Mouse (Mus musculus) embryonic facial prominence, embryonic 14.5 days (tissue): ENCODE results near the gene Rtf2. TPM values are rescaled to one million over a fixed set of nuclear protein-coding genes. Genes with fewer than 3 reads are reported as not detected.

ENCODE experiments used
- ATAC-seq: fragments of 200-750 bp; cut with Nextera tagmentation; 2 replicates; pipeline ENCODE4 v1.8.0; 2017; ENCODE audit warnings: low read depth, moderate number of reproducible peaks, moderate TSS enrichment
- DNase-seq: peaks from one replicate; pipeline ENCODE4 v3.0.0-alpha.2; 2015; ENCODE audit warnings: low spot score
- H3K27ac ChIP-seq: fragments of 300-500 bp; sonication (generic); replicated peaks from 2 replicates; pipeline ENCODE4 v1.5.1; 2014; ENCODE audit warnings: low read depth, mild to moderate bottlenecking, low read length, moderate library complexity
- H3K27me3 ChIP-seq: fragments of 300-500 bp; sonication (generic); replicated peaks from 2 replicates; pipeline ENCODE4 v1.6.1; 2014; ENCODE audit warnings: low read length; ENCODE audit not compliant: control insufficient read depth, insufficient read depth
- H3K36me3 ChIP-seq: fragments of 300-500 bp; sonication (generic); 2 replicates; pipeline ENCODE4 v1.6.1; 2014; ENCODE audit warnings: low read length, mixed read lengths; ENCODE audit not compliant: control insufficient read depth, insufficient read depth
- H3K4me1 ChIP-seq: fragments of 300-500 bp; sonication (generic); 2 replicates; pipeline ENCODE4 v1.6.1; 2014; ENCODE audit warnings: antibody characterized with exemption, low read length; ENCODE audit not compliant: control insufficient read depth, insufficient read depth
- H3K4me2 ChIP-seq: fragments of 300-500 bp; sonication (generic); 2 replicates; pipeline ENCODE4 v1.6.1; 2014; ENCODE audit warnings: low read depth, mild to moderate bottlenecking, low read length, moderate library complexity, mixed read lengths
- H3K4me3 ChIP-seq: fragments of 300-500 bp; sonication (generic); 2 replicates; pipeline ENCODE4 v1.5.1; 2014; ENCODE audit warnings: low read depth, mild to moderate bottlenecking, low read length
- H3K9ac ChIP-seq: fragments of 300-500 bp; sonication (generic); 2 replicates; pipeline ENCODE4 v1.6.1; 2014; ENCODE audit warnings: low read depth, mild to moderate bottlenecking, low read length, moderate library complexity, mixed read lengths
- H3K9me3 ChIP-seq: fragments of 300-500 bp; sonication (generic); 2 replicates; pipeline ENCODE4 v1.6.1; 2016; ENCODE audit warnings: low read length; ENCODE audit not compliant: control insufficient read depth
- WGBS: fragments of 180-500 bp; shearing (Covaris S2); extraction: QIAGEN DNeasy Blood & Tissue Kit; methylation state at CpG from one replicate; pipeline ENCODE4 v1.1.7; 2014; 5-methylcytosine and 5-hydroxymethylcytosine counted together
- polyA plus RNA-seq: library from polyadenylated mRNA; unstranded; fragments of >200 nt; fragmentation: Nextera tagmentation; extraction: Ambion mirVana; gene quantifications from 2 replicates; pipeline ENCODE4 v1.2.1, GENCODE M21; 2014

Gene Rtf2
- polyA plus RNA-seq, 1 experiment from 2014 or later: 65.3 TPM

DNA sequence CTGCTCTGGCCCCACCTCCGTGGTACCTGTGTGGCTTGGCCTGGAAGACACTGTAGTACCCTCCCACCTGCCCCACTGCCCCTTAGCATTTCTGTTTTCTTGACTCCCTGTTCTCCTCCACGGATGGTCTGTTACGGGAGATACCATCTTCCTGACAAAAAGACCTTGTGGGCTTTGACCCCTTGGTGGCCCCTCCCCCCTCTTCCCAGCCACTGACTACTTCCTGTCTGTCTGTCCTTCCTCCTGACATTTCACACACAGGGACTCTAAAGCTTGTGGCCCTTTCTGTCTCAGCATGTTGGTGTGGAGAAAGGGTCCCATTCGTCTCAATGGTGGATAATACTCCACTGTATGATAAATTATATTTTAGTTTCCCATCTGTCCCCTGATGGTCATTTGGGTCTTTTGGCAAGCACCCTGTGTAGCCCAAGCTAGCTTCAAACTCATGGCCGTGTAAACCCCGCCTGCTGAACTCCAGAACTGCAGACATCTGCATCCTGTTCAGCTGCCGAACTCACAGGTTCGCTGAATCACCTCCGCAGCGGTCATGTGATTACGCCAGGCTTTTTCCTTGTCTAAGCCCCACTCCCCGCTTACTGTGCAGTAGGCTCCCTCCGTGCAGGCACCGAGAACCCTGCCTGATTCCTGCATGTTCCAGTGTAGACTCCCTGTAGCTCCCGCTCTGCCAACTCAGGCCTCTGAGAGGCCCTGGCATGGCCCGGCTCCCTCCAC lies 41.5 kb downstream of the Rtf2 start:
- Histone ChIP-seq H3K9me3 (no peaks in the 10 kb centered on the region), H3K9ac (no peak overlapping the region), H3K4me2 (no peak overlapping the region), H3K36me3 (no peaks in the 10 kb centered on the region), H3K4me1 (0 out of 2 replicates have a peak, but pooled peaks cover 3% of the 10 kb centered on the region), H3K27ac (no peak overlapping the region), H3K4me3 (no peak overlapping the region), H3K27me3 (no peaks in the 10 kb centered on the region)
- no peak for DNase-seq
- ATAC-seq: no peak
- WGBS: 80% methylated on average over 16 of the region's 16 CpGs

DNA sequence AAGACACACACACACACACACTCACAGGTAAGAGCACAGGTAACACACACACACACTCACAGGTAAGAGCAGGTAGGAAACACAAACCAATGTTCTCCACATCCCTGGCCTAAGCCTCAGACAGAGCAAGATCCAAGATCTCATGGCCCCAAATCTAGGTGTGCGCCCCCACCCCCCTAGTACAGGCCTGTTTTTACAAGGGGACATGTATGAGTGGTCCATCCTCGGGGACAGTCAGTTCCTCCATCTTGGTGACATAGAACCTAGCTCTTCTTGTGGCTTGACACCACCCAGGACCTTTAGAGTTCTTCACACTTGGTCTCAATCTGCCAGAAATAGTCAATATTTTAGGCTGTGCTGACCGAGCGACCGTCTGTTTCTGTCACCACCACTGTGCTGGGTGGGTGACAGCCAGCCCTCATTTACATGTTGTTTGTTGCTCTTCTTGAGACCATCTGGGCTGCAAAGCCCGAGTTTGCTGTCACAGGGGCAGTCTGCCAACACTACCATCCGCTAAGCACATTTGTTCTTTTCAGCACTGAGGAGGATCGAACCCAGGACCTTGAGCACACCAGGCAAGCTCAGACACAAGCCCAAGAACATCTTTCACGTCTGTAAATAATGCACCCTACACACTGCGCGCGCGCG lies 43.5 kb downstream of the Rtf2 start:
- WGBS: 80% methylated on average over 13 of the region's 14 CpGs
- DNase-seq (no peak), ATAC-seq (no peak)
- H3K4me1 ChIP-seq: 0 out of 2 replicates have a peak, but pooled peaks cover 3% of the 10 kb centered on the region
- H3K9me3 ChIP-seq: no peaks in the 10 kb centered on the region
- no peak overlapping the region for H3K9ac ChIP-seq
- H3K36me3 ChIP-seq: no peaks in the 10 kb centered on the region
- H3K27me3 ChIP-seq: no peaks in the 10 kb centered on the region
- H3K4me3 ChIP-seq: no peak overlapping the region
- no peak overlapping the region for H3K27ac ChIP-seq
- no peak overlapping the region for H3K4me2 ChIP-seq

DNA sequence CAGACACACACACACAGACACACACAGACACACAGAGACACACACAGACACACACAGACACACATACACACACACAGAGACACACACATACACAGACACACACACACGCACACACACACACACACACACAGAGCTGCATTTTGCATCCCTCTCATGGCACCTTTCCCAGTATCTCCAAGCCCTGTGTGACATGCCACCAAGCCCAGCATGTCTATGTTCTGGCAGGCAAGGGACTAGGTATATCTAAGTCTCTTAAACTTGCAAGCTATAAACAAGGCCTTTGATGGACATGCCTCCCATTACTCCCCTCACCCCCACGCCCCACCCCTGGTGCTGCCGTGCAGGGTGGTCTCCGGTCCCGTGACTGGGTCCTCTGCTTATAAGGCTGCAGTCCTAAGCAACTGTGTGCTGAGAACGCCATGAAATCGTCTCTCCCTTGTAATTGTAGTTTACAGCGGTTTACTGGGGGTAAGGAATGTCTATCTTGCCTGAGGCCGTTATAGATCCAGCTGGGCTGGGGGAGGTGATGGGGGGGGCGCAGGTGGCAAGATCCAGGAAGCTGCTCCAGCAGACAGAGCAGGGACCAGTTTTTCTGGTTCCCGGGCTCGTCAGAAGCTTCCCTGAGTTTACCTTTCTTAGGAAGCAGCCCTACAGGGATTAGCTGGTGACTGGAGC lies 44.5 kb downstream of the Rtf2 start:
- H3K27ac ChIP-seq: no peak overlapping the region
- 0 out of 2 replicates have a peak, but pooled peaks cover 3% of the 10 kb centered on the region for H3K4me1 ChIP-seq
- H3K9me3 ChIP-seq: no peaks in the 10 kb centered on the region
- H3K9ac ChIP-seq: no peak overlapping the region; the same call in 1 of the 2 replicates
- no peak overlapping the region for H3K4me3 ChIP-seq
- H3K4me2 ChIP-seq: no peak overlapping the region; the same call in 1 of the 2 replicates
- WGBS: 21% methylated on average over 11 of the region's 12 CpGs
- H3K36me3 ChIP-seq: no peaks in the 10 kb centered on the region
- H3K27me3 ChIP-seq: no peaks in the 10 kb centered on the region
- DNase-seq (peak; percentile 91), ATAC-seq (peak; percentile 88)

DNA sequence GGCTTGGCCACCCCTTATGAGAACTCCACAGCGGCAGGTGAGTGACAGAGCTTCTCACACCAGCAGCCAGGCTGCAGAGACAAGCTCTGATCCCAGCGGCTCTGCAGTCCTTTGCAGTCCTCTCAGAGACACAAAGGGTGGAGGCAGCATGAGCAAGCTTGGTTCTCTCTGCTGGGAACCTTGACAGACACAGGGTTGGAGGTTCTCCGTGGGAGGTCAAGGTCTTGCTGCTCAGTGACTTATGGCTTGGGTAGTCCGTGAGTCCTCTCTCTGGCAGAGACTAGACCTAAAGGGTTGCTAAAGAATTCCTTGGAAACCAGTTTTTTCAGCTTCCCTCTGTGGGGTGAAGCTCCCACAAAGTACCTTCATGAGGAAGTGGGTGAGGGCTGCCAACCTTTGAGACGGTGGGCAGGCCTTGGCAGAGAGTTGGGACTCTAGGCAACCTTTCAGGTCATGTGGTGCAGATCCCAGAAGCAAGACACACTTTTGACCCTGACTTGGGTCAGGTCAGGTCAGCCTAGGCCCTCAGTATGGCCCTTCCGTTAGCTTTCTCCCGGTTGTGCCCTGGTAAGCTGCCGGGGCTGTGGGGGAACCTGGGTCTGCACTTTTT lies 56.5 kb downstream of the Rtf2 start:
- 67% methylated on average over 8 of the region's 8 CpGs for WGBS
- H3K4me3 ChIP-seq: no peak overlapping the region
- H3K9ac ChIP-seq: no peak overlapping the region
- DNase-seq: no peak
- H3K4me1 ChIP-seq: no peaks in the 10 kb centered on the region
- no peaks in the 10 kb centered on the region for H3K36me3 ChIP-seq
- no peak for ATAC-seq
- H3K27ac ChIP-seq: no peak overlapping the region
- H3K4me2 ChIP-seq: no peak overlapping the region
- H3K27me3 ChIP-seq: no peaks in the 10 kb centered on the region
- no peaks in the 10 kb centered on the region for H3K9me3 ChIP-seq

DNA sequence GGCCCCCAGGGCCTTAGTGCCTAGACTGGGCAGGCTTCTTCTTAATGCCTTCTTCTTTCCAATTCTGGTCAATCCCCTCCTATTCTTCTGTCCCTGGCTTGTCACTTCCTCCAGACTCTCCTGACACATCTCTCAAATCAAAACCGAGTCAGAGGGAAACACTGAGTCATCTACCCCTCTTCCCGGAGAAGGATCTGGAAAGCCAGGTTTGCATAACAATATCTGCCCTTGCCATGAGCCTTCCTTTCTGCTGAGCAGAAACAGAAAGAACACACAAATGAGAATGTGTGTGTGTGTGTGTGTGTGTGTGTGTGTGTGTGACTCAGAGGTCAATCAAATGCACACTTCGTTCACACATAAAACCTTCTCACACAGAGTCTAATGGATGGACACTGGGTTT lies 58.5 kb downstream of the Rtf2 start:
- 59% methylated on average over 3 of the region's 3 CpGs for WGBS
- H3K4me2 ChIP-seq: no peak overlapping the region
- no peak overlapping the region for H3K4me3 ChIP-seq
- H3K27me3 ChIP-seq: no peaks in the 10 kb centered on the region
- H3K9me3 ChIP-seq: no peaks in the 10 kb centered on the region
- H3K9ac ChIP-seq: no peak overlapping the region
- no peak for DNase-seq
- H3K36me3 ChIP-seq: no peaks in the 10 kb centered on the region
- no peak overlapping the region for H3K27ac ChIP-seq
- ATAC-seq: no peak
- H3K4me1 ChIP-seq: no peaks in the 10 kb centered on the region

DNA sequence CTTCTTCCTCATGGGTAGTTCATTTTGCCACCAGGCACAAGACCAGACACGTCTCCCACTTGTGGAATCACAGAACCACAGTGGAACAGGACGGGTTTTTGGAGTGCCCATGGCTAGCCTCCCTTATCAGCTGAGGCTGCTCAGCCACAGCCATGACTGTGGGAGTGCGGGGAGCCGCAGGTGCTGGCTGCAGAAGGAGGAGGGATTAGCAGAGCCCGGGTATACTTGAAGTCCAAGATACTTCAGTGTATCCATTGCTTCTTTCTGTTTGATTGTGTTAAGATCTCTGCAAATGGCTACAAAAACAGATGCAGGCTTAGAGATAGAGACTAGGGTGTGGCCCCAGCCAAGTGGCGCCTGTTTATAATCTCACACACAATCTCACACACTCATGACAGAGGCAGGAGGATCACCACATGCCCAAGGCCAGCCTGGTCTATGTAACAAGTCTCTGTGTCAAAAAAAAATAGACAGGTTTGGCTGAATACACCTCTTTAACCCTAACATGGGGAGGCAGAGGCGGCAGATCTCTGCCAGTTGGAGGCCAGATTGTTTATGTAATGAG lies 60.5 kb downstream of the Rtf2 start:
- H3K4me2 ChIP-seq: no peak overlapping the region
- WGBS: 36% methylated on average over 7 of the region's 7 CpGs
- no peak overlapping the region for H3K27ac ChIP-seq
- no peaks in the 10 kb centered on the region for H3K27me3 ChIP-seq
- H3K9me3 ChIP-seq: no peaks in the 10 kb centered on the region
- H3K4me3 ChIP-seq: no peak overlapping the region
- no peak for DNase-seq
- ATAC-seq: no peak
- no peaks in the 10 kb centered on the region for H3K4me1 ChIP-seq
- no peaks in the 10 kb centered on the region for H3K36me3 ChIP-seq
- no peak overlapping the region for H3K9ac ChIP-seq

DNA sequence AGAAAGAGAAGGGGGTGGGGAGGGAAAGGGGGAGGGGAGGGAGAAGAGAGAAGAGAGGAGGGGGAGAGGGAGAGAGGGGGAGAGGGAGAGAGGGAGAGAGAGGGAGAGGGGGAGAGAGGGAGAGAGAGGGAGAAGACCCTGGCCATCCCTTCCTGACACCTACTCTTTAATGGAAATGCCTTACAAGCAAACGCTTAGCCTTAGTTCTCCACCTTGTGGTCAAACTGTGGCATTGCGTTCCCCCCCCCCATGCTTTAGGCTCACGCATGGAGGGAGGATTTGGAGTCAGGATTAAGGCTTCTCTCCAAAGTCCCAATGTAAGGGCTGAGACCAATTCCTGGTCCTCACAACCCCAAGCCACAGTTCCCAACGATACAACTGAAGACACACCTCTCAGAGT lies 61.0 kb downstream of the Rtf2 start:
- Histone ChIP-seq H3K9ac (no peak overlapping the region), H3K27me3 (no peaks in the 10 kb centered on the region), H3K27ac (no peak overlapping the region), H3K9me3 (no peaks in the 10 kb centered on the region), H3K4me1 (no peaks in the 10 kb centered on the region), H3K4me3 (no peak overlapping the region), H3K4me2 (no peak overlapping the region), H3K36me3 (no peaks in the 10 kb centered on the region)
- 4% methylated on average over 4 of the region's 4 CpGs for WGBS
- DNase-seq: peak; percentile 66
- ATAC-seq: 0 out of 2 replicates have a peak, but pooled peaks have one; percentile 22

DNA sequence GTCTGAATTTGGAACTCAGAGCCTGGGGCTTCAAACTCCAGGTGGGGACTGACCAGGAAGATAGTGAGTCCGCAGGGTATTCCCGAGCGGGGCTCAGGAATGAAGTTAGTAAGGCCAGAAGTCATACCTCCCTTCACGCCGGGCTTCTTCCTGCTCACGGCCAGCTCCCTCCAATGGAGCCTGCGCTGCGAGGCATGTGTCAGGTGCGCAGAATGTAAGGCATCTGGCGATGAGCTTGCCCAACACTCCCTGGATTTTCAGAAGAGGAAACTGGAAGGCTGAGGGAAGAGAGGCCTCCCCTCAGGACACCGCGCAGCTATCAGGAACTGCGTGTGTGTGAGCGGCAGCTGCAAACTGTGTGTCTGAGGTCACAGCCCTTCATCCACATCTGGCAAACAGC lies 61.8 kb downstream of the Rtf2 start:
- Histone ChIP-seq H3K4me3 (no peak overlapping the region), H3K36me3 (no peaks in the 10 kb centered on the region), H3K9ac (no peak overlapping the region), H3K27ac (no peak overlapping the region), H3K9me3 (no peaks in the 10 kb centered on the region), H3K4me2 (no peak overlapping the region), H3K4me1 (no peaks in the 10 kb centered on the region), H3K27me3 (no peaks in the 10 kb centered on the region)
- 48% methylated on average over 14 of the region's 14 CpGs for WGBS
- DNase-seq (no peak), ATAC-seq (0 out of 2 replicates have a peak, but pooled peaks have one; percentile 30)
